Mouse (Mus musculus): ENCODE measurements at regions not wholly inside any gene's neighbourhood (a gene's known extent, or its start where the extent isn't known, plus 50 kb on each side); places are given as distances from the start of the nearest gene placed in this dataset.

- no peak for ATAC-seq (replicated peaks; ENCODE audit: low FRiP score, poor library complexity, severe bottlenecking)
These were observed 102.6 kb downstream of the 1700001O22Rik start for GRCm38 (mm10) chr2:30700890-30701289.

- no peak for ATAC-seq (replicated peaks; ENCODE audit: low FRiP score, poor library complexity, severe bottlenecking)
These were observed 103.0 kb downstream of the 1700001O22Rik start for GRCm38 (mm10) chr2:30700471-30700870.

- peak; percentile 79 for ATAC-seq (replicated peaks; ENCODE audit: low FRiP score, poor library complexity, severe bottlenecking)
These were observed 103.5 kb downstream of the 1700001O22Rik start for GRCm38 (mm10) chr2:30699797-30700454.

GRCm38 (mm10) chr2:30698758-30699535, 104.1 kb downstream of the Cstad start:
- ATAC-seq (replicated peaks; ENCODE audit: low FRiP score, poor library complexity, severe bottlenecking), result no peak

- no peak for ATAC-seq (replicated peaks; ENCODE audit: low FRiP score, poor library complexity, severe bottlenecking)
These were observed 103.0 kb downstream of the Cstad start for GRCm38 (mm10) chr2:30697851-30698250.

GRCm38 (mm10) chr2:30695771-30696456, 101.1 kb downstream of the Cstad start:
- no peak for ATAC-seq (replicated peaks; ENCODE audit: low FRiP score, poor library complexity, severe bottlenecking)

GRCm38 (mm10) chr2:30695041-30695440, 100.2 kb downstream of the Cstad start:
- no peak for ATAC-seq (replicated peaks; ENCODE audit: low FRiP score, poor library complexity, severe bottlenecking)

GRCm38 (mm10) chr2:30693206-30694035, 98.6 kb downstream of the Cstad start:
- ATAC-seq (replicated peaks; ENCODE audit: low FRiP score, poor library complexity, severe bottlenecking), result no peak

GRCm38 (mm10) chr2:30692561-30693205, 97.8 kb downstream of the Cstad start:
- ATAC-seq (replicated peaks; ENCODE audit: low FRiP score, poor library complexity, severe bottlenecking), result no peak

GRCm38 (mm10) chr2:30691857-30692560, 97.2 kb downstream of the Cstad start:
- no peak for ATAC-seq (replicated peaks; ENCODE audit: low FRiP score, poor library complexity, severe bottlenecking)

- ATAC-seq (replicated peaks; ENCODE audit: low FRiP score, poor library complexity, severe bottlenecking), result no peak
These were observed 96.4 kb downstream of the Cstad start for GRCm38 (mm10) chr2:30690925-30691856.

- no peak for ATAC-seq (replicated peaks; ENCODE audit: low FRiP score, poor library complexity, severe bottlenecking)
These were observed 95.5 kb downstream of the Cstad start for GRCm38 (mm10) chr2:30690307-30690706.

GRCm38 (mm10) chr2:30688402-30688801, 93.6 kb downstream of the Cstad start:
- ATAC-seq (replicated peaks; ENCODE audit: low FRiP score, poor library complexity, severe bottlenecking), result no peak

- ATAC-seq (replicated peaks; ENCODE audit: low FRiP score, poor library complexity, severe bottlenecking), result no peak
These were observed 92.3 kb downstream of the Cstad start for GRCm38 (mm10) chr2:30687121-30687551.

- ATAC-seq (replicated peaks; ENCODE audit: low FRiP score, poor library complexity, severe bottlenecking), result no peak
These were observed 91.5 kb downstream of the Cstad start for GRCm38 (mm10) chr2:30686359-30686758.

- no peak for ATAC-seq (replicated peaks; ENCODE audit: low FRiP score, poor library complexity, severe bottlenecking)
These were observed 90.5 kb downstream of the Cstad start for GRCm38 (mm10) chr2:30685137-30685860.

- no peak for ATAC-seq (replicated peaks; ENCODE audit: low FRiP score, poor library complexity, severe bottlenecking)
These were observed 89.6 kb downstream of the Cstad start for GRCm38 (mm10) chr2:30684461-30684860.

Data from erythroblast, adult 5-6 weeks (primary cell).